Mouse (Mus musculus): ENCODE results near the gene Arl5a.

- TF ChIP-seq CTCF (conservative IDR thresholded peaks at IDR 0.05; ENCODE audit: insufficient read depth, insufficient read length, low read depth, low read length) (no peak), POLR2A (IDR thresholded peaks at IDR 0.05; ENCODE audit: low read depth, low read length) (no peak)
Measured at GRCm38 (mm10) chr2:52372080-52372479, 52.6 kb downstream of the Arl5a start.
